Mouse (Mus musculus): ENCODE measurements around the gene Slc25a34.

Slc25a34 gene

DNA sequence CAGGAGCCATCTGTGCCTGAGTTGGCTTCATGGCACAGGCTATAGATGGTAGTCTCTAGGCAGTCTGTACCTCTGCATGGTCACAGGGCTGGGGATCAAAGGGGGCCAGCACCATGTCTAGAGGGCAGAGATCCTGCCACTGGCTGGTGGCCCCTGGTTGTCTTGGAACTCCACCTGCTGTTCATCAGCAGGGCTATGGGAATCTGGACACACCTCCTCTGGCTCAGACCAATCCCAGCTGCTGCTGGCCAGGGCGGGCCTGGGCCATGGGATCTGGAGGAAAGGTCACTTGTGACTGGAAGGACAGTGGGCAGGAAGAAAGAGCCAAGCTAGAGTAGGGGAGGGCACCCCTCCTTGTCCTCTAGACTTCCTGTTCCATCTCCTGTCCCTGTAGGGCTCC is at the start of gene Slc25a34:
Gene Slc25a34 (minus strand): TSS at position 156 of the 400 bp plus-strand sequence.
- DNase-seq: peak; percentile 34

DNA sequence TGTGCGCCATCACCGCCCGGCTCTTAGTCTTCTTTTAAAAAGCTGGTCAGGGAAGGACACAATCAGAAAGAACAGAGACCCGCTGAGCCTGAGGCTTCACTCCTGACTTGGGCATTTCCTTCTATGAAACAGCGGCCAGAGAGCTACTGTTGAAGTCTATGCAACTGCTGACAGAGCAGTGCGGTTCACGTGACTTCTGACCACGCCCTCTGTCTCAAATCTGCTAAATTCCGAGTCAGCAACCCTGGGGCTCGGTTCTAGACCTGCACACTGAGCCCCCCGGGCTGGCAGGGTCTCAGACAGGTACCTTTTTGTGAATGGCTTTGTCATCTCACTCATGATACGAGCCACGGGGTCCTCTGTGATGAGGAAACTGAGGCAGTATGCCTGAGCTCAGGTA is 48.7 kb upstream of the Slc25a34 start:
- DNase-seq: no peak

DNA sequence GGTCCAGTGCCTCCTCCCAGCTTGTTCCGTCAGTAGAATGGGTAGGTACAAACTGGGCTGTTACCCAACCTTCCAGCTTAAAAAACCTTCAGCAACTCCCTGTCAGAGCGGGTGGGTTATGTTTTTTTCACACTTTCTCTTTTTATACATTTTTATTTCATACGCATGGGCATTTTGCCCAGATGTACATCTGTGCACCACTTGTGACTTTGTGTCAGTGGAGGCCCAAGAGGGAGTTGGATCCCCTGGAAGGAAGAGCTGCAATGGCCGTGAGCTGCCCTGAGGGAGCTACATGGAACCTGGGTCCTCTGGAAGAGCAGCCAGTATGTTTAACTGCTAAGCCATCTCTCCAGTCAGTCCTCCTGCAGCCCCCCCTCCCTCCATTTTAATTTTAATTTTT is 47.8 kb upstream of the Slc25a34 start:
- no peak for DNase-seq

DNA sequence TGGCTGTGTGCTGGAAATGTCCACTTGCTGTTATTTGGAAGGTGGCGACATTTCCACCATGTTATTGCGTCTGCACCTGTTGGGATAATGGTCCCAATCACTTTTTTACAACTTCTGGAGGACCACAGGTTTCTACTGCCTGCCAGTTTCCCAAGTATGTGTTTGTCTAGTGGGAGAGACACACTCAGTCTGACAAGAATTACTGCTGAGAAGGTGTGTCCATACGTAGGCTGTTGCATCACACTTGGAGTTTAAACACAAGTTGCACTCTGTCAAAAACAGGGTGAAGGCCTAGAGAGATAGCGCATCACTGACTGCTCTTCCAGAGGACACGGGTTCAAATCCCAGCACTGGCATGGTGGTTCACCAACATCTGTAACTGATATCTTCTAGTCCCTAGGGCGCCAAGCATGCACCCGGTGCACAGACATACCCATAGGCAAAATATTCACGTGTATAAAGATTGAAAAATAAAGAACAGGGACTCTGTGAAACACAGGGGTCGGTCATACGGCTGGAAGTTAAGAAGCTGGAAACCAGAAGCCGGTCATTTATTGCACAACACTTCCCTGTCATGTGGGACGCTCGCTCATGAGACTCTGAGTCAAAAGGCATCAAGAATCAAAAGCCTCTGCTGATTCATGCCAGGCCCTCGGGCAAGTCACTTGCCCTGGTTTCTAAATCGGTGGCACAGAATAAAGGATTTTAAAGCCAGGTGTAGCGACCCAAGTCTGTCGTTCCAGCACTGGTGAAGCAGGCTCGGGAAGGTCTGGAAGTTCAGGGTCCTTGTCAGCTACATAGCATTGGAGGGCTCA is 46.5 kb upstream of the Slc25a34 start:
- peak; percentile 48 for DNase-seq

DNA sequence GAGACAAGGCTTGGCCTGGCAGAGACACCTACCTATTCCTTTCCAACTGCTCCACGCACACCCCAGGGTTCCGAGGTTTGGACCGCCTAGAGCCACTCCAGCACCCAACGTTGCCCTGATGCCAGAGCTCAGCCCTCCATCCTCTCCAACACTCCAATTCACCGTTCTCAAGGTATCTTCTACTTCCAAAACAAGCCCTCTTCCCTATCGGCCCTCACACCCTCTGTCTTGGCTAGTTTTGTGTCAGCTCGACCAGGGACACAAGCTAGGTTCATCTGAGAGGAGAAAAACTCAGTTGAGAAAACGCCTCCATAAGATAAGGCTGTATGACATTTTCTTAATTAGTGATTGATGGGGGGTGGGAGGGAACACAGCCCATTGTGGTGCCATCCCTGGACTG is 41.2 kb upstream of the Slc25a34 start, which contains the start of gene Plekhm2:
Gene Plekhm2 (minus strand): TSS at position 101 of the 400 bp plus-strand sequence.
- DNase-seq: no peak

DNA sequence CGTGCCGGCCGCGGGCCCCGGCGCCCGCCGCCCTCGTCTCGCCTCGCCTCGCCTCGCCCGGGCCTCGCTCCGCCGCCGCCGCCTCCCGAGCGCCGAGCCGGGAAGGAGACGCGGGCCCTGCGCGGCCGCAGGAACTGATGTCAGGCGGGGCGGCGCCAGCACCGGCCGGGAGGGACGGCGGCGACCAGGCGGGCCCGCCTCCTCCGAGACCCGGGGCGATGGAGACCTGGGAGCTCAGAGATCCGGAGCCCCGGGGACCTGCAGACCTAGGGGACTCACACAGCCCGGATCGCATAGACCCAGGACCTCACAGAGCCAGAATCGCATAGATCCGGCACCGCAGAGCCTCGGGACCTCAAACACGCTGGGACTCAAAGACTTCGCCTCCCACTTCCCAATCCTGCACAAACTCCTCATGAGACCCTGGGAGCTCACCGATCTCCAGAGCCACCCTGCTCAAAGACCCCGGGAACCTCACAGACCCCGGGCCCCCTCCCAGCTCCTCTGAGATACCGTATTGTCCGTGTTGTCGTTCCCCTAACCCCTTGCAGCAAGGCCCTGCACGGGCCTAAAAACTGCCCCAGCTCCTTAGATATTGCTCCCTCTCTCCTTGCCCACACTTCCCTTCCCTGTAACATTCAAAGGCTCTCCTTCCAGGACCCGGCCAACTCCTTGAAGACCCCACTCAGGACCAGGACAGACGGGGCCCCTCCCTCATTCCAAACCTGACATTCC is 40.6 kb upstream of the Slc25a34 start:
- peak; percentile 75 for DNase-seq

DNA sequence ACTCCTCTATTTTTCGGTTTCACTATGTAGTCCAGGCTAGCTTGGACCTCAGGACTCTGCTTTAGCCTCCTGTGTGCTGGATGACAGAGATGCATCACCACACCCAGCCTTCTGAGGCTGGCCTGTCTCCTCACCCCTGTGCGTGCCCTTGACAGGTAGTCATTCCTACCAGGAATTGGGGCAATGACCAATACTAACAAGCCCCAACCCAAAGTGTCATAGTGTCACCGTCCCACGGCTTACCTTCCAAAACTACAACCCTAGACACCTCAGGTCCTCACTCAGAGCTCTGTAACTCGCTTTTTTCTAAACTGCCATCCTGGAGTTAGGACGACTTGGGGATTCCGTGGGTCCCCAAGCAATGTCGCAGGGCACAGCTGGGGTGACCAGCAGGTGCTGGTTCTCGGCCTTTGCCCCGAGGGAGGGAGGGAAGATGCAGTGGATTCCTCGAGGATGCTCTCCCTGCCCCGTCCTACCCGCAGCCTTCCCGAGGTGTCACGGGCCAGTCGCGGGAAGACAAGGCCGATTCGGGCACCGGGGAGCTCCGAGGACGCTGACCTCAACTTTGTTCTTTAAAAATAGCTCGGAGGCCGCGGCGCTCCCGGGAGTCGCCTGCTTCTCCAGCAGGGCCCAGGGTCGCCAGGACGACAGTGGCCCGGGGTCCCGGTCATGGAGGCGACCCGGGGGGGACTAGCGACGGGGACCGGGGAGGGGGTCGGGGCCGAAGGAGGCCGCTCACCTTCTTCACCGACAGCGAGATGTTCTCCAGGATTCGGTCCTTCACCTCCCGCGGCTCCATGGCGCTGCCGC is 39.7 kb upstream of the Slc25a34 start:
- peak; percentile 44 for DNase-seq

DNA sequence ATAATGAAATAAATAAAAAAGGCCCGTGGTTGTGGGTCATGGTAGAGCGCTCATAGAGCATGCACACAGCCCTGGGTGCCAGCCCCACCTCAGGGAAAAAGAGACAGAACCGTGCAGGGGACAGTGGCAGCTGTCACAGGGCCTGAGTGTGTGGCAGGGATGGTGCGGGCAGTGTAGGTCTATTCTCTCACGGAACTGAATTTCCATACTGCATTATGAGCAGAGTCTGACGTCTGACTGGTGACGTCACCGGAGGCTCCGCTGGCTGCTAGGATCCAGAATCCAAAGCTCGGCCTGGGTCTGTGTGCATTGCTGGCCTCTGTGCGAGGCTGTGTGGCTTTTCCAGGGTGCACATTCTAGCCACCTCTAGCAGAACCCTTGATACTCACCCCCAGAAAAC is 37.3 kb upstream of the Slc25a34 start:
- no peak for DNase-seq

DNA sequence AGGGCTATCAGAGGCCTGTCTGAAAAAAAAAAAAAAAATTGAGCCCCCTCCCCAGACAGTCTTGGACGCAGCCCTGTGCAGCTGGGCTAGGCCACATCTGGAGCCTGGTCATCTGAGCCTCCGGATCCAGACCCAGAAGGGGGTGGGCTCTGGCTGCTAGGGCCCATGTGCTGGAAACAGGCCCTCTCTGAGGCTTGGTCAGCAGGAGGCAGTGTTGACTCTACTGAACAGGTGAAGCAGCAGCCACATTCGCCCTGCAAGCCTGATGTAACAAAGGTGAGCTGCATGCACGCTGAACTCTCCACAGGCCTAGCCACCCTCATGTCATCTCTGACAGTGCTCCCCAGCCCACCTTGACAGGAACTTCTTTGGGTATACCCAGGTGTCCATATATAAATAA is 36.1 kb upstream of the Slc25a34 start:
- DNase-seq: no peak

DNA sequence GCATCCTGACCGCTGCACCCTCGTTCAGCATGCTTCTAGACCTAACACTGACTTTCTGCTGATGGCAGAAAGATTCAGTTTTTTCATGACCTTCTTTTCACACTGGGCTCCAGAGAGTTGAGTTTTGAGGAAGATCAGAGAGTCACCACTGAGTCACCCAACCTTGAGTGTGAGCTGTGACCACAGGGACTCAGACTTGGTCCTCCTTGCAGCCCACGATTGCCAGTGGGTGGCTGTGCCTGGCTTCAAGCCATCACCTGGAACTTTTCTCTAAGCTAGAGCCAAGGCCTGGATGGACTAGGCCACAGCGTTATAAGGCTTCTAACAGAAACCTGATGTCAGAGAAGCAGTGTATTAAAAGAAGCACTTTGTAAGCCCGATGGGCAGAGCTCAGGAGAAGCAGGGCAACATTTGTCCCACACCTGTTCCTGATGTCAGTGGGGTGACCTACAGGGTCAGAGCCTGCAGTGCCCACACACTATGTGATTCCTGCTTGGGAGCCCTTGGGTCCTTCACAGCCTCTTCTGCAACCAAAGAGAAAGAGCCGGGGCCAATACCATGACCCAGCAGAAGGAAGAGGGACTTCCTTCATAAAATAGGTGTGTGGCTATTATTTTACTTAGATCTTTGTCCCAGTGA is 35.3 kb upstream of the Slc25a34 start:
- DNase-seq: no peak

DNA sequence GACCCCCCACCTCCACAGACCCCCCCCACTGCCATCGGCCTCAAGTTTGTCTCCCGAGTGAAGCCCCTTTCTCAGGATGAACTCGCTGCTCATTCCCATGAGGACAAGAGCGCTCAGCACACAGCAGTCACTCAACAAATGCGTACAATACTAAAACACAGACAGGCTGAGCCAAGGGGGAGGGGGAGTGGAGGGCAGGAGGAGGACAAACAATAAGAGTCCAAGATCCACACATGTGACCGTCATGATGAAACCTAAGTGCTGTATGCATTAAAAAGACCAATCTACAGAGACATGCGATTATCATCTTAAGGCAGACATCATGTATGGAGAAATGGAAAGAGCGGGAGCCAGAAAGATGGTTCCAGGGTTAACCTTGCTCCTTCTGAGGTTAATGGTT is 33.3 kb upstream of the Slc25a34 start:
- DNase-seq: no peak

DNA sequence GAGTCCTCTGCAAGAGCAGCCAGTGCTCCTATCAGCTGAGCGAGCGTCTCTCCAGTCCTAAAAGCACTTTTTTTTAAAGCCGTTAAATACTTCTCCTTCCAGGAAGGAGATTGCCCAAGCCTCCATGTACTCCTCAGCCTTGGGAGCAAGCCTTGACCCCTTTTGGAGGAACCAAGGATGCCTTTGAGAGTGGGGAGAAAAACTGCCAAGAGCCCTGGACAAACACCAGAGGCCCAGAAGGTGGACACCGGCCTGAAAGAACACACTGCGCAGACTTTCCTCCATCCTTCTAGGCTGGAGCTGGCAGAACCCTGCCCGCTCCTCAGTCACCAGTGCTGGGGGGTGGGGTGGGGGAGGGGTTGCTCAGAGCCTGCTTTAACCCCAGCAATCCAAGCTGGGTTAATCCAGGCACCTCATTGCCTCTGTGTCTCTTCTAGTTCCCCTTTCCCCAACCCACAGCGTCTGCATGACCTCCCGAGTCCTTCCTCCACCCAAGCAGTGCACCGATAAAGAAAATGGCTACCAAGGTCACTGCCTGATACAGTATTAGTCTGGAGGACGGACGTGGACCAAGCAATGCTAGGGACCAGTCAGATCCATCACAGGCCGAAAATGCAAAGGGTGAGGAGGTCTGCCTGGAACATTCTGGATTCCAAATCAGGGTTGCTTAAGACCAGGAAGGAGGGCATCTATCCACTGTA is 32.4 kb upstream of the Slc25a34 start:
- DNase-seq: no peak

DNA sequence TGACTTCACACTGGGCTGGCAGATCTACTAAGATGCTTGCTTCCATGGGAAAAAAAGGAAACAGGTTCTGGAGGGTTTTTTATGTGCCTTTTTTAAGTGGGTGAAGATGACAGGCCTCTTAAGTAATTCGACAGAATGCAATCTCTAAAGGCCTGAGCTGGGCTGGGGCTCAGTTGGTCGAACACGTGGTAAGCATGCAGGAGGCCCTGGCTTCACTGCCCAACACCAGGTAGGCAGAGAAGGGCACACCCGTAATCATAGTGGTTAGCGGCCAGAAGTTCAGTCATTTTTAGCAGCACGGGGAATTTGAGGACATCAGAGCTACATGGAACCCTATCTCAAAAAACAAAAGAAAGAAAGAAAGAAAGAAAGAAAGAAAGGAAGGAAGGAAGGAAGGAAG is 30.9 kb upstream of the Slc25a34 start:
- no peak for DNase-seq

DNA sequence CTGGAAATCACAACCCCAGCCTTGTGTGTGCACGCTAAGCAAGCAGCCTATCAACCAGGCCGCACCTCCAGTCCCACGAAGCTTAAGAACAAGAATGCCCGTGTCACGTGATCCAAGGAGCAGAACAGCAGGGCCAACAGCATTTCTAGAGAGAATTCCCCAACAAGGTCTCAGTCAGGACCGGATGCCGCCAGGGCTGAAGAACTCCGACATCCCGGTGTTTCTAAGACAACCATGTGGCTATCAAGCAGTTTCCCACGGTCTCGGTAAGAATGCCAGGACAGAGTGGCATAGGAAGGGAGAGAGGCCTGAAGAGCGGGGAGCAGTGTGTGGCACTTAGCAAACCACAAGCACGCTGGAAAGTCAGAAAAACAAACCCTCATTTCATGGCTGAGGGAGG is 30.2 kb upstream of the Slc25a34 start:
- DNase-seq: no peak

DNA sequence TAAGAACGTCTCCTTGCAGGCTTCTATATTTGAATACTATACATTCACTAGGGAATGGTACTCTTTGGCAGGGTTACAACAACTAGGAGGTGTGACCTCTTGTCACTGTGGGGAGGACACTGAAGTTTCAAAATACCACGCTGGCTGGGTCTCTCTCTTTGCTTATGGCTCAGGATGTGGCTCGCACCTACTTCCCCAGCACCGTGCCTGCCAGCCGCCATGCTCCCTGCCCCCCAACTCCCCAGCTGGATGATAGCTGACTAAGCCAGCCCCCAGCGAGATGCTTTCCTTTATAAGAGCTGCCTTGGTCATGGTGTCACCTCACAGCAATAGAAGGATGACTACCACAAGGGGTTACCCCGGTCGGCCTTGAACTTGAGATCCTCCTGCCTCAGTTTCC is 29.4 kb upstream of the Slc25a34 start:
- DNase-seq: no peak

DNA sequence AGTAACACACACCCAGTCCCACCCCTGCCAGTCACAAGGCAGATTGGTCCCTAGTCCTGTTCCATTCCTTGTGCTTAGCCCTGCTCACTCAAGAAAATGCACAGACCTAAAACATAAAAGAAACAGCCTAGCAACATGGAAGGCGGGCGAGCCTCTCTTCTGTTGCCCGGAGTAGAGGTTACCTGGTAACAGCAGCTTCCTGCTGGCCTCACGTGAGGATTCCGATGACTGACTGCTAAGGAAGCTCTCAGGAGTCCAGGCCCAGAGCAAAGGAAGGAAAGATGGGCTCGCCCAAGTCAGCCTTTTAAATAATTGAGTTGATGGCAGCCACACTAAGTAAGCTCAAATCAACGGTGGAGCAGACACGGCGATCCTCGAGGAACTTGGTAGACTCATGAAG is 28.3 kb upstream of the Slc25a34 start:
- DNase-seq: peak; percentile 24

DNA sequence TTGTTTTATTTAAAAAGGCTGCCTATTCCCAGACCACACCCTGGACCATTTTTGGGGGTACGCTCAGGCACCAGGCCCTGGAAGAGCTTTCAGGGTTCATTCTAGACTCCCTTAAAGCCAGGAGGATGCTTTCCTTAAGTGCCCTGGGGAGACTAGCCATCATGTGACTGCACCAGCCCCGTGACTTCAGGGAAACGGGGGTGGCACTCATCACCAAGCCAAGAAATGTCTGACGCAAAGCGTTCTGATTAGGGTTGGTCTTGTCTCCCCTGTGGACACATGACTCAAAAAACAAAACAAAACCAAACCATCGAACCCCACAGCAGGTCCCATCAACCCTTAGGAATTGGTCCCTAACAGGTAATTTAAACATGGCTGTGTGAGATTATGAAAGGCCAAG is 27.7 kb upstream of the Slc25a34 start:
- DNase-seq: no peak

DNA sequence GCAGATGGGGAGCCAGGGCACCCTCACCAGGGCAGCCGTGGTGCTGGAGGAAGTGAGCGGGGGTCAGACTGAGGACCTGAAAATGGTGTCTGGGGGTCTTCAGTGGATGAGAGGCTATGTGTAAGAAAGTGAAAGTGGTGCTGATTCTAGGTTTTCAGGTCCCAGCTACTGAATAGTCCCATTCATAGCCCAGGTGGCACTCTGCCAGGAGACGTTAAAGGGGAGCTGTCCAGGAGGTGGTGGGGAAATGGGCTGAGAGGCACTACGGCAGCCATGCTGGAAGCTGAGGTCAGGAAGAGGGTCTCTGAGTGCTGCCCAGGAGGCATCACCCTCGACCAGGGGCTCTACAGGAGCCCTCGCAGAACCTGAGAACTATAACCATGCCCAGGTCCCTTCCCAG is 25.6 kb upstream of the Slc25a34 start:
- DNase-seq: peak; percentile 73

DNA sequence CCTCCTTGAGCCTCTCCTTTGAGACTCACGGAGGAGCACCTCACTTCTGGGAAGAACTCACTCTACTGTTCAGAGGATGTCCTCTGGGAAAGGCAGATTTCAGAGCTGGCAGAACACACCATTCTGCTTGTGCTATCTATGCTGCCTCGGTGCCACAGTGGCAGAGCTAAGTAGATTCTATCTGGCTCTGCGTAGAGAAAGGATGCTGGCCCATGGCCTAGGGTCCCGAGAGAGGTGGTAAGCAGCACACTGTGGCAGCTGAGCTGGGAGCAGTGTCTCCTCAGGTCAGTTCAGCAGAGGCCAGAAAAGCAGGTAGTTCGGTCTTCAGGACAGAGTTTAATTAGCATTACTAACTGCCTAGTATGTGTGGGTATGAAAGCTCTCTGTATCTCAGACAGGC is 24.6 kb upstream of the Slc25a34 start:
- no peak for DNase-seq

DNA sequence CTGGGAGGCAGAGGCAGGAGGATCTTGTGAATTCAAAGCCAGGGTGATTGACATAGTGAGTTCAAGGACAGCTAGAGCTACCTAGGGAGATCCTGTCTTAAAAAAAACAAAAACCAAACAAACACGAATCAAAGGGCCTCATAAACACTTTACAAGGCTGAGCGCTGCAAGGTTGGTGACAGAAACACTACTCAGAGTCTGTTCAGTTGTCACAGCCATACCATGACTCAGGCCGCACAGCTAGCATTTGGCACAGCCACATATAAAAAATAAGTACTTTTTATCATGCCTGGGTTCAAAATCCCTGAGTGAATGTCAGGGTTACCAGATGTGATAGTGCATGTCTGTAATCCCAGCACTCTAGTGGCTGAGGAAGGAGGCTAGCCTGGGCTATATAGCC is 23.6 kb upstream of the Slc25a34 start:
- no peak for DNase-seq

DNA sequence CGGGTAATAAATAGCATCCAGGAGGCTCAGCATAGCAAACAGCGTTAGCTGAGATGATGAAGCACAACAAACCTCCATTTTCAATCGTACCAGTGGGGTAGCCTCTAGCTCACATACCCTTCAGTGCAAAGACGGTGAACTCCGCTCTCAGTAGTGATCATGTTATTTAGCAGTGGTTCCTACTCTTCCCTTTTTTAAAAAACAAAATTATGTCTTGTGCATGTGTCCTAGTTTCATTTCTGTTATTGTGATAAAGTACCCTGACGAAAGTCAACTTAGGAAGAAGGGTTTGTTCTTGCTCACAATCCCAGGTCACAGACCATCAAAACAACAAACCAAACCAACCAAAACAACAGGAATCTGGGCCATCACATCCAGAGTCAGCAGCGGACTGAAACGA is 22.4 kb upstream of the Slc25a34 start:
- DNase-seq: no peak

DNA sequence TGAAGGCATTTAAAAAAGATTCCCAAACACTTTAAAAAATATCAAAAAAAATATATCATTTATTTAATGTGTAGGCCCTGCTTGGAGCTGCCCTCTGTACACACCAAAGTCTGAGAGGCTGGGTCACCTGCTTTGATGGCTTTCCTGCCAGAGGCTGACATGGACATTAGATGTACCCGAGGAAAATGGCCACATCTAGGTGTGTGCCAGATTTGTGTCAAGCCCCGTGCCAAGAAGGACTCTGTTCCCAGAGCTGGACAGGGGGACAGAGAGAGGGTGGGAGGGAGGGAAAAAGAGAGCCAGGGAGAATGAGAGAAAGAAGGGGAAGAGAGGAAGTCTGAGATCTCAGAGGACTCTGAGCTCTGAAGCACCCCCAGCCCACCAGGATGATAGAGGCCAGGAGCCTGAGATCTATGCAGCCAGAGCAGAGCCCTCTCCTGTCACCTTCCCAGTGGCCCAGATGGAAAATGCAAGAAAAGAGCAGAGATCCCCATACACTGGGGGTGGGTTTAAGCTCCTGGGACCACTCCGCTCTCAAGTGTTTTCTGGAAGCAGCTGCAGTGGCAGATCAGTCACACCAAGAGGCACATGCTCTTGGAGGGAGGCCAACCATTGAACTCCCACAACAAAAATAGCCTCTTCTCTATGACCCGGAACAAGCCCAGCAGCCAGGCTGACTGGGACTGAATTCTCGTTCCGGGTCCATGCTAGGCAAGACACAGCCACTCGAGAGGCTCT is 19.7 kb upstream of the Slc25a34 start:
- DNase-seq: peak; percentile 75
